Comparison of ENCODE assay signal across 11 mouse cellular contexts in the genomic region with DNA sequence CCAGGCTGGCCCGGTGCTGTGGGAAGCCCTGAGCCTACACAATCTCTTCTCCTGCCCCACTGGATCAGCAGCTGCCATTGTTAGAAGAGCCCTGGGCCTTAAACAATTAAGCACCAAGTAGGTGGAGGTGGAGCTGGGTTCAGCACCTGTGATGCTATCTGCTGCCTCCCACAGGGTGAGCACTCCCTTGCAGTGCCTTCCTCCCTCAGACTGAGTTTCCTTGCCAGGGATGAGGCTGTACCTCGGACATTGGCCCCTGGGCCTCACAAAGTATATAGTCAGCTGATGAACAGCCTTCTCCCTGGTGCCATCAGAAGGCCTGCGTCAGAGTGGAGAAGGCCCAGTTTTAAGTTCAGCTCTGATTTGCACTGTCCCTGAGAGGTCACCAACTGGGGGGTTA.
DNase-seq lines count a peak whose midpoint lies in the region; ATAC-seq lines count a peak whose summit lies in the region.
"Had no signal": no experiment of that assay in that cellular context is flagged by ENCODE, and none has a peak within 500 bp of the region (broad histone marks: within the 10 kb centered on the region; RNA-seq: fewer than 3 reads in every experiment).

No protein-coding gene starts in this region.

- no peak overlapping the region for H3K4me3 ChIP-seq in forebrain, embryonic 10.5 days
- H3K4me3 ChIP-seq in forebrain, embryonic 14.5 days (ENCODE audit: low read depth, low read length): no peak overlapping the region
- H3K4me3 ChIP-seq in intestine, embryonic 15.5 days (replicated peaks): no peak overlapping the region
- no peak overlapping the region for H3K4me3 ChIP-seq in limb, embryonic 12.5 days (replicated peaks)
- H3K4me3 ChIP-seq: embryonic facial prominence, embryonic 12.5 days; heart, embryonic 13.5 days; hindbrain, embryonic 12.5 days had no signal

- H3K27ac ChIP-seq in forebrain, embryonic 10.5 days: 0 out of 2 replicates have a peak overlapping the region, but pooled peaks have one; percentile 26
- H3K27ac ChIP-seq in forebrain, embryonic 14.5 days (ENCODE audit: low read depth, low read length): no peak overlapping the region
- H3K27ac ChIP-seq in intestine, embryonic 15.5 days: no peak overlapping the region
- H3K27ac ChIP-seq in limb, embryonic 12.5 days: peak overlapping the region; percentile 7; the same call in 1 of the 2 replicates
- H3K27ac ChIP-seq: embryonic facial prominence, embryonic 12.5 days; heart, embryonic 13.5 days; hindbrain, embryonic 12.5 days; hindbrain, postnatal 0 days had no signal

- WGBS in forebrain, embryonic 10.5 days: 68% methylated on average over 3 of the region's 3 CpGs
- WGBS in forebrain, embryonic 14.5 days: 73% methylated on average over 3 of the region's 3 CpGs
- 64% methylated on average over 3 of the region's 3 CpGs for WGBS in intestine, embryonic 15.5 days
- 74% methylated on average over 3 of the region's 3 CpGs for WGBS in limb, embryonic 12.5 days

- ATAC-seq in forebrain, embryonic 14.5 days: no peak
- 0 out of 2 replicates have a peak, but pooled peaks have one; percentile 11 for ATAC-seq in erythroid progenitor cell, adult 5-6 weeks (replicated peaks; ENCODE audit: low FRiP score, poor library complexity, severe bottlenecking)
- peak; percentile 46 for ATAC-seq in intestine, embryonic 15.5 days
- no peak for ATAC-seq in limb, embryonic 12.5 days (ENCODE audit: insufficient number of reproducible peaks, insufficient read depth, low FRiP score, low TSS enrichment, low read depth)

- H3K4me2 ChIP-seq in forebrain, embryonic 14.5 days (ENCODE audit: low read length): no peak overlapping the region
- H3K4me2 ChIP-seq in intestine, embryonic 15.5 days (replicated peaks): no peak overlapping the region
- no peak overlapping the region for H3K4me2 ChIP-seq in limb, embryonic 12.5 days
- H3K4me2 ChIP-seq: embryonic facial prominence, embryonic 12.5 days; heart, embryonic 13.5 days; hindbrain, embryonic 12.5 days had no signal

- H3K36me3 ChIP-seq in forebrain, embryonic 10.5 days (replicated peaks): peaks cover 7% of the 10 kb centered on the region
- H3K36me3 ChIP-seq in forebrain, embryonic 14.5 days (ENCODE audit: control insufficient read depth, insufficient read depth, low read length): no peaks in the 10 kb centered on the region
- H3K36me3 ChIP-seq in intestine, embryonic 15.5 days: no peaks in the 10 kb centered on the region
- H3K36me3 ChIP-seq in limb, embryonic 12.5 days: peaks cover 10% of the 10 kb centered on the region; the same call in 1 of the 2 replicates
- H3K36me3 ChIP-seq: hindbrain, embryonic 12.5 days had no signal

- DNase-seq in forebrain, embryonic 10.5 days (ENCODE audit: extremely low spot score, low spot score): no peak
- no peak for DNase-seq in forebrain, embryonic 14.5 days (ENCODE audit: low spot score)
- DNase-seq in ovary, postnatal 36 days (ENCODE audit: low spot score): no peak
- DNase-seq in cerebellum, postnatal 36 days: no peak

- no peaks in the 10 kb centered on the region for H3K27me3 ChIP-seq in forebrain, embryonic 10.5 days (ENCODE audit: poor library complexity, severe bottlenecking)
- H3K27me3 ChIP-seq in forebrain, embryonic 14.5 days (replicated peaks; ENCODE audit: control insufficient read depth, insufficient read depth, low read length): no peaks in the 10 kb centered on the region
- H3K27me3 ChIP-seq in intestine, embryonic 15.5 days (replicated peaks): no peaks in the 10 kb centered on the region
- no peaks in the 10 kb centered on the region for H3K27me3 ChIP-seq in limb, embryonic 12.5 days
- H3K27me3 ChIP-seq: embryonic facial prominence, embryonic 12.5 days; heart, embryonic 13.5 days; hindbrain, embryonic 12.5 days had no signal

- no peak overlapping the region for H3K9ac ChIP-seq in forebrain, embryonic 14.5 days (ENCODE audit: low read length)
- H3K9ac ChIP-seq in intestine, embryonic 15.5 days: no peak overlapping the region
- no peak overlapping the region for H3K9ac ChIP-seq in limb, embryonic 12.5 days (replicated peaks)
- H3K9ac ChIP-seq: embryonic facial prominence, embryonic 12.5 days; heart, embryonic 13.5 days; hindbrain, embryonic 12.5 days had no signal

- peaks cover 39% of the 10 kb centered on the region for H3K4me1 ChIP-seq in forebrain, embryonic 10.5 days
- H3K4me1 ChIP-seq in forebrain, embryonic 14.5 days (ENCODE audit: control insufficient read depth, insufficient read depth, low read length): peaks cover 14% of the 10 kb centered on the region; the same call in 1 of the 2 replicates
- peaks cover 15% of the 10 kb centered on the region for H3K4me1 ChIP-seq in intestine, embryonic 15.5 days (replicated peaks)
- H3K4me1 ChIP-seq in limb, embryonic 12.5 days (replicated peaks): peaks cover 7% of the 10 kb centered on the region; the same call in 1 of the 2 replicates

- no peaks in the 10 kb centered on the region; the same call in 1 of the 2 replicates for H3K9me3 ChIP-seq in forebrain, embryonic 10.5 days
- no peaks in the 10 kb centered on the region for H3K9me3 ChIP-seq in forebrain, embryonic 14.5 days (replicated peaks; ENCODE audit: control insufficient read depth, low read length)
- H3K9me3 ChIP-seq in intestine, embryonic 15.5 days: no peaks in the 10 kb centered on the region
- H3K9me3 ChIP-seq in limb, embryonic 12.5 days: 0 out of 2 replicates have a peak, but pooled peaks cover 4% of the 10 kb centered on the region
- H3K9me3 ChIP-seq: embryonic facial prominence, embryonic 12.5 days; hindbrain, embryonic 12.5 days had no signal

Comparison
In these comparisons a context has a peak if more than half of its experiments do, and no peak if none do; other contexts are left out.
1. H3K27ac ChIP-seq: peak in forebrain, embryonic 10.5 days (single experiment) and limb, embryonic 12.5 days (single experiment); none in forebrain, embryonic 14.5 days (single experiment) and intestine, embryonic 15.5 days (single experiment).
2. ATAC-seq: peak in erythroid progenitor cell, adult 5-6 weeks (single experiment) and intestine, embryonic 15.5 days (single experiment); none in forebrain, embryonic 14.5 days (single experiment) and limb, embryonic 12.5 days (single experiment).